Mouse (Mus musculus) thymus, postnatal 25 days (tissue): ENCODE measurements around the gene Lrrc45.
A peak's percentile ranks its signal among the peaks of the same experiment; 100 is the strongest.

Experiments
- DNase-seq: peaks from one replicate; pipeline ENCODE4 v3.0.0; 2022

Lrrc45 gene

DNA sequence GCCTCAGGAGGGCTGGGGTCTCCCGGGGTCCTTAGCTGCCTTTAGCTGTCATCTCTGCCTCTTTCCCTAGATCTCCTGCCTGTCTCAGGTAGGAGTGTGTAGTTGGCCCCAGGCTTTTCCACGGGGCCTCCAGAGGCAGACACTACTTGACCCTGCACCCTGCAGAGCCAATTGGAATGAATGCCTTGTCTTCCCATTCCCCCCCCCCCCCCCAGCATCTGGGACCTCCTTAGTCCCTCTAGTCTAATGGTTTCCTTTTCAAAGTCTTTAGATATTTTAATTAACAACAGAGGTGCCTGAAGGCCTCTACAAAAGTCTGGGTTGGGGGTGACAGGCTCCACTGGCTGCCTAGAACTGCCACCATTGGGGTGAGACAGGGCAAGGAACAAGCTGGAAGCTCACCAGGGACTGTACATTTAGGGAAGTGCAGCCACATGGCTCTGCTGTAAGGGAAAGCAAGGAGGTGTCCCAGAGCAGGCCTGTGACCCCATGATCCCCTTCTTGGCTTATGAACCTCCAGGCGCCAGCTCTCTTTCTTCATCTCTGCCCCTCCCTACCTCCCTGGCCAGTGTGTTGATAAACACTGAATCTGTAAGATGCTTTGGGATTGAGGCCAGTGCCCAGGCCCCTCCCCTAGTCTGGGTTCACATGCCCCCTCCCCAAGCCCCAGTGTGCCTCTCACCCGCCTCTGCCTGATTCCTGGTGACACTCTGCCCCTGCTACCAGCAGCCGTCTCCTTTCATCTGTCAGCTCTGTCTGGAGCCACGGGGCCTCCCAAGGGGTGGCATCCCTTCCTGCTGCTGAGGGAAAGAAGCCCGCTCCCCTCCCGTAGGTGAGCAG, 9.0 kb upstream of the Lrrc45 start:
- no peak for DNase-seq

DNA sequence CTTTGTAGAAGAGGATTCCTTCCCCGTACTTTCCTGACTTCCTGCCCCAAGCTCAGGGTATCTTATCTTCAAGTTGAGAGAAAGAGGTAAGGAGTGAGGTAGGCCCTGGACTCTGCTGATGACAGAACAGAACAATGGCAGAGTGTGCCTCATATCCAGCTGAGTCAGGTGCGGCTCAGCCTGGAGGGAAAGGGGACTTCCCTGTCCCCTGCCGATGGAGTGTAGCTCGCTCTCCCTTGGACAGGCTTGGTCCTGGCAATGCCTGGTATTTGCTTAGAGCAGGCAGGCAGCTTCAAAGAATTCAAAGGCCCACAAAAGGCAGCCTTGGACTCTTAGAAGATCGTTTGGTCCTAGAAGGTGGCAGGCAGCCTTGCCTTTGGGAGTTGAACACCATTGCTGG, 7.6 kb upstream of the Lrrc45 start:
- no peak for DNase-seq

DNA sequence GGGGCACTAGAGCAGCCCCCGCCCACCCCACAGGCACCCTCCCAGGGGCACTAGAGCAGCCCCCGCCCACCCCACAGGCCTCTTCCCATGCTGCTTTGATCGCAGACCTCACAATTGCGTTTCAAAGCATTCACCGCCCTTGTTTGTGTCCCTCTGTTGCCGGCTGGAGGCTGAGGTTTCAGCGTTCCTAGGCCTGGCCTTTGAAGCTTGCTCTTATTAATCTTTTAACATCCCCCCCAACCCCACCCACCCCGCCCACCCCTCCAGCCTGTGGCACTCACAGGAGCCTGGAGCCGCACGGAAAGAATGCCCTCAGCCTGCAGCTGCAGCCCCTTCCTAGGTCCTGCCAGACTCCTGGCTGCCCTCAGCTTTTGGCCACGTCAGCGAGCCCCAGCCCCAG, 6.5 kb upstream of the Lrrc45 start:
- no peak for DNase-seq

DNA sequence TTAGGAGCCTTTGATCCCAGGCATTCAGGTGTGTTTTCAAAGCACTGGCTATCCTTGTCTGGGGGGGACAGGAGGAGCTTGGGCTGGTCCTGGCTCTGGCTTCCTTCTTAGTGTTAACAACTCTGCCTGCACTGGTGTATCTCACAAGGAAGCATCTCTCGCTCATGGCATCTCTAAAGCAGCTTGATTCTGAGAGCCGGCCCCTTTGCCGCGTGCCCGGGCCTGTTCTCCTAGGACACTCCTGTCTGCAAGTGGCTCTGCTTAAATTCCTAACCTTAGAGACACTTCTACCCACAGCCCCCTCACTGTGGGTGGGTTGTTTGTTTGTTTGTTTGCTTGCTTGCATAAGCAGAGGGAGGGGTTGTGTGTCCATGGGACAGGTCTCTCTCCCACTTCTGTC, 5.8 kb upstream of the Lrrc45 start:
- no peak for DNase-seq

DNA sequence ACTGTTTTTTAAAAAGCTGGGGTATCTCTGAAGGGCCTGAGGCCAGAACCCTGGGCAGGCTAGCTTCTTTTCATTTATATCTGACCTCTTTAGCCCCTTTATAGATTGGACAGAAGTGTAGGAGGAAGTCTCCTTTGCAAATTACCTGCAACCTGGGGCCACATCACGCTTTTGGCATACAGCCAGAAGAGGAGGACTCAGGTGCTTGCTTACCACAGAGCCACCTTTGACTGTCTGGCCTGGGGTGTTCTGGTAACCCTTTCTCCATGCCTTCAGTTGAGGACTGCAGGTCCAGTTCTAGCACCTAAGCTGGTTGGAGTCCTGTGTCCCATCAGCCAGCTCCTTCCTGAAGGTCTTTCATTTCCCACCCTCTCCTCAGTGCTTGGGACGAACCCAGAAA, 4.2 kb upstream of the Lrrc45 start:
- DNase-seq, result no peak

DNA sequence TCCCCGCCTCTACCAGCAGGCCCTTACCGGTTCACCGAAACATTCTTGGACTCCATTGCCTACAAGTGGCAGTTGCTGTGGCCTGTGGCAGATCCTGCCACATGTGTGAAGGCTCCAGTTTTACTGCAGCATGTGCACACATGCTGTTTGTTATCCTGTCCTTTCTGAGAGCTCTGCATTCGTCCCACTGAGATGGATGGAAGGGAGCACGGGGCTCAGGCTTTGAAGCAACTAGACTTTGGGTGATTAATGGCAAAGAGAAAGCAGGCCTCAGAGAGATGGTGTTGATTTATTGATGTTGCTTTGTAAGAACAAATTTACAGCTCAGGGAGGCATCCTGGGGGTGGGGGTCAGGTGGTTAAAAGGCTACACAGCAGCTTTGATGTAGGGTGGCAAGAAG, 3.1 kb upstream of the Lrrc45 start:
- DNase-seq, result no peak

DNA sequence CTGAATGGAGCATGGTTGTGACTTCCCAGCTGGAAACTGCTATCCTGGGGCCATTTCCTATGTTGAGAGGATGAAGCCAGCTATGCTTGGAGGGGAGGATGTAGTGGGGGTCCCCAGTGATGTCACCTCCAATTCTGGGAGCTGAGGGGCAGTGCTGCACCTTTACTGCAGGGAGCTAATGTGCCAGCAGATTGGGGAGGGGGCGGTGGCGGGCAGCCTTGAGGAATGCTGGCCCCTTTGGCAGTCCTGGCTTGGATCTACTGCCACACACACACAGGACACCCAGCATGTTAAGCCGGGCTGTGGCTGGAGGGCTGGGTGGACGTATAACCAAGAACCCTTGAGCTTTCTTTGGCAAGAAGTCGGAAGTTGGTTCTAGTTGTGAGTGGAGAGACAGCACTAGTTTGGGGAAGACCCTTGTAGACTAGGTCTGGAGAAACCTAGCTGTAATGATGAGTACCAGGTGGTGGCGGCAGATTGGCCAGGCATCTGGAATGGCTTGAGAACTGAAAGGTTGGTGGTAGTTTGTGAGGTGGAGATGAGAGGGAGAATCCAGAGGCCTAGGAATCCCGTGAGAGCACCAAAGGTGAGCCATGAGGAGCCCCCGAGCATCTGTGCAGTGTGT, 1.6 kb upstream of the Lrrc45 start:
- DNase-seq, result no peak

DNA sequence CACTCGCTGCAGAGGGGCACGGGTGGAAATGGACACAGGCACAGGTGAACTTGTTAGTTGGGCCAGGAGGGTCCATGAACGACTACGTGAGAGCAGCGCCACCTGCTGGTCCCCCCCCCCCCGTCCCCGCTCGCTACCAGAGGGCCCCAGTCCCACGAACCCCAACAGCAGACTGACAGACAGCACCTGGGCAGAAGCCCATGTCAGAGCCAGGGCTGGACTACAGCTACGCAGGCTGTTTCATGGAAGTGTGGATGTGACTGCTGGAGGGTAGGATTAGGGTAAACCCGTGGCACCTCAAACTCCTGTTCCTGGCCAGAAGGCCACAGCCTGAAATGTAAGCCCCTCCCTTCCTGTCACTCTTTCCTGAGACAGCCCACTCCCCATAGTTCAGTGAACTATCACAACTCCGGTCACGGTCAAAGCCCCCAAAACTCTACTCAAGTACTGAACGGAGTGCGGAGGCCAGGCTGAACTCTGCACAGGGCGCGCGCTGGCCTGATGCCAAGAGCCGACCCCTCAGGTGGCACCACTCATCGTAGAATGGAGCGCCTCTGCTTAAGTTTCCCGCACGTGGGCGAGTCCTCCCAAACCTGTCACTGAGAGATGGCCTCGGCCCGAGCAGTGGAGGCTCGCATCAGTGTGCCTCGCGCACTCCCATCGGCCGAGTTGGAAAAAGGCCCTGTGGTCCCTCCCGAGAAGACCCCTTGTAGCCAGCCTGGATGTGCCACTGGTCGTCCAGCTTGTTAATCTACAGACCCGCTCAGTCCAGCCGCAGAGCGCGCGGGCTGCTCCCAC, 755 bp upstream of the Lrrc45 start:
- DNase-seq, result peak; percentile 66

DNA sequence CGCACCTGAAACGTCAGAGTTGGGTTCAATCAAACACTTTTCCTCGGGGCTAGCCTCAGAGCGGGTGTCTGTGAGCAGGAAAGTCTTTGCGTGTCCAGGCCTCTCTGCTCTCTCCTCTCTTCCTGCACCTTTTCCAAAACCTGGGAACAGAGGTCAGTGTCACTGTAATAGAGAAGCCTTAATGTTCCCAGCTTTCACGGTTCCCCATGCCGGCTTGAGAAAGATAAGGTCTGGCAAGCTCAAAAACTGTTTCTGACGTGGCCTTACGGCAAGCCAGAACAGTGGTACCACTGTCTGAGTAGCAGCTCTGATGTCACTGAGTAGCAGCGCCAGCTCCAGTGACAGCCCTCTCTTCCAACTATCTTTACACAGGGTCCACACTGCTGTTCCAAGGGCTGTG, 821 bp downstream of the Lrrc45 start:
- no peak for DNase-seq

DNA sequence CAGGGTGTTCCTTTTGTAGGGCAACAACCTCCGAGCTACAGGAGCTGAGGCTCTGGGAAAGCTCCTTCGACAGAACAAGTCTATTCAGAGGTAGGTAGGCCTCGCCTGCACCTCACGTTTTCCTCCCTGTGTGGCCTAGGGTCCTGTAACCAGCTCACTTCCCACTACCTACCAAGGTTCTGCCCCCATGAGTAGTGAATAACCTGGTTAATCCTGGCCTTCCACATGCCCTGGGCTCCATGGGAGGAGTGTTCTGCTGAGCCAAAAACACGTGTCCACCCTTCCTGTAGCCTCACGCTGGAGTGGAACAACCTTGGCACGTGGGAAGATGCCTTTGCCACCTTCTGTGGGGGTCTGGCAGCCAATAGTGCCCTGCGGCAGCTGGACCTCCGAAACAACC, 1.4 kb downstream of the Lrrc45 start:
- DNase-seq, result no peak

DNA sequence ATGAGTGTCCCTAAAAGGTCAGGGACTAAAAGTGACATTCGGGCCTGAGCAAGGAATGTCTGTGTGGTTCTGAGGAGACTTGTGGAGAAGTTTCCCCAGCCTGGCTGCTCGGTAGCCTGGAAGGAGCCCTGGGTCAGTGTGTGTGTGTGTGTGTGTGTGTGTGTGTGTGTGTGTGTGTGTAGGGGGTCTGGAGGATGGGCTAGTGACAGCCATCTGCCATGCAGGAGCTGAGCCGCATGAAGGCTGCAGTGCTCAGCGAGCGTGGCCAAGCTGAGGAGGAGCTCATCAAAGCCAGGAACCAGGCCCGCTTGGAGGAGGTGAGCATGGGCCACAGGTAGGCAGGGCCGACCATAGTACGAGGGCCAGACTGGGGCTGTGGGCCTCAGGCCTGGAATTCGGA, 5.5 kb downstream of the Lrrc45 start:
- DNase-seq, result no peak

DNA sequence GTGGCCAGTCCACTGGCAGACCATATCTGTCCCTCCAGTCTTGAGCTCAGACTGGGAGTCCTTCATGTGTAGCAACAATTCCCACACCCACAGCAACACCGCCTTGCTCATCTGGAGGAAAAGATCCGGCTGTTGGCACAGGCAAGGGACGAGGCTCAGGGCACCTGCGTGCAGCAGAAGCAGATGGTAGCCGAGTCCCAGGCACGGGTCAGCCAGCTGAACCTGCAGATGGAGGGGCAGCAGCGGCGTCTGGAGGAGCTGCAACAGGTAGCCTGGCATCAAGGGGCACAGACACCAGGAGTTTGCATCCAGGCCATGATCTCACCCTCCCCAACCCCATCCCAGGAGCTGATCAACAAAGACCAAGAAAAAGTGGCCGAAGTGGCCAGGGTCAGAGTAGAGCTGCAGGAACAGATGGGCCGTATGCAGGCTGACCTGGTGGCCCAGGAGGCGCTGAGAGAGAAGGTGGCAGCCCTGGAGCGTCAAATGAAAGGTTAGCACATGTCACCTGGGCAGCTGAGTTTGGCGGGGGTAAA, 6.2 kb downstream of the Lrrc45 start:
- DNase-seq, result no peak

DNA sequence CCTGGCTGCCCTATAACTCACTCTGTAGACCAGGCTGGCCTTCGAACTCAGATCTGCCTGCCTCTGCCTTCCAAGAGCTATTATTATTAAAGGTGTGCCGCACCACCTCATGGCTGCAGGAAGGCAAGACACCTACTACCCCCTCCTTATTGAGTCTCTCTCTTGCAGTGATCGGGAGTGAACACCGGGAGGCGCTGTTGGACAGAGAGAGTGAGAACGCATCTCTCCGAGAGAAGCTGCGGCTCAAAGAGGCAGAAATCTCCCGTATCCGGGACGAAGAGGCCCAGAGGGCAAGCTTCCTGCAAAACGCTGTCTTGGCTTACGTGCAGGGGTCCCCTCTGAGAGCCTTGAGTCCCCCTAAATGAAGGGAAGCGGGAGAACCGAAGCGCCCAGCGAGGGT, 6.7 kb downstream of the Lrrc45 start:
- peak; percentile 92 for DNase-seq

DNA sequence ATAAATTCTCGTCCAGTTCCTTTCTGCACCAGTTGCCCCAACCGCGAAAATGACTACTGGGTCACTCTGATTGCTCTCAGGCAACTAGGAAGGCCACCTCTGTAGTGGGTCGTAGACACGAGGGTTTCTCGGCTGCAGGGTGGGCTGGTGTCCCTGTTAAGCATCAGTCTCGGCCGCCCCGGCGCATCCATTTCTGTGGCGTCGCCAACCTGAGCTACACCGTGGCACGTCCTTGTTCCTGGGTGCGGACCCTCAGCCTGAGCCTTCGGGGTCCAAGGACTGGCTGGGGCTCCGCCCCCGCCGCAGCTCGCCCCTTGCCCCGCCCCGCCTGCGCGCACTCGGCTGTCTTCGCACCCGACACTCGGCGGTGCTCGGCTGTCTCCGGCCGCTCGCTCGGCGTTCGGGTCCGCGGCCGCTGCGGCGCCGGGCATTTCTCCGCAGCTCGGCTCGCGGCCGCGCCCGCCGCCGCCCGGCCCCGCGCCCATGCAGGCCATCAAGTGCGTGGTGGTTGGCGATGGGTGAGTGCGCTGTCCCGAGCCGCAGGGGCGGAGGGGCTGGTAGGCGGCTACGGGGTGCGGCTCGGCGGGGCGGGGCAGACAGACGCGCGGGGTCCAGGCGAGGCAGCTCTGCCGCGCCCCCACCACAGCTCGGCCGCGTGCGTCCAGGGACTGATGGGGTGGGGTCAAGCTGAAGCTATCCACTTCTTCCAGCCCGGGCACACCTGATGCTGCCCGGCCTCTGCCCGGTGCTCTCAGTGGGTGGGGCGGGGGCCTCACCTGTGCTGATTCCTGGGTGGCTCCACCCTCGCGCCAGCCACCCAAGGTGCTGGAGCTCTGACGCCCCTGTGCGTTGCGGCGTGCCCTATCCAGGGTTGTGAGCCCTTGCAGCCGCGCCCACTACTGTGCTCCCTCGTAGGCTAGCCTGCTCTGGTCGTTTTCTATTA, 7.7 kb downstream of the Lrrc45 start, which contains the start of gene Rac3:
Rac3 (plus strand) TSS at position 347 of the 943 bp plus-strand sequence.
- DNase-seq, result peak; percentile 63

DNA sequence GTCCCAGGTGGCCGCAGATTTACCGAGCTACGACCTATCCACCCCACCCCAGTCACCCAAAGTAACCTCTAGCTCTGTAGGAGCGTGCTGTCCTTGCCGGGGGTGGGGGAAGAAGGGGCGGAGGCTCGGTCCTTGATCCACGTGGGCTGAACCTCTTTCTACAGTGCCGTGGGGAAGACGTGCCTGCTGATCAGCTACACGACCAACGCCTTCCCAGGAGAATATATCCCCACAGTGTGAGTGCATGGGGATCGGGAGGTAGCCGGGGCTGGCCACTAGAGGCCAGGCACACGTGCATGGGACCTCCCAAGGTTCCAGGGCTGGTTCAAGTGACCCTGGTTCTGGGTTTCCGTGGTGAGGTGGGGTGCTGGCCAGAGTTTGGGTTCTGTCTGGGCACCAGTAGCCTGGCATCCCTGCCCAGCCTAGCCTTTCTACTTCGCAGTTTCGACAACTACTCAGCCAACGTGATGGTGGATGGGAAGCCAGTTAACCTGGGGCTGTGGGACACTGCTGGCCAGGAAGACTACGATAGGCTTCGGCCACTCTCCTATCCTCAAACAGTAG, 8.4 kb downstream of the Lrrc45 start:
- DNase-seq, result no peak

DNA sequence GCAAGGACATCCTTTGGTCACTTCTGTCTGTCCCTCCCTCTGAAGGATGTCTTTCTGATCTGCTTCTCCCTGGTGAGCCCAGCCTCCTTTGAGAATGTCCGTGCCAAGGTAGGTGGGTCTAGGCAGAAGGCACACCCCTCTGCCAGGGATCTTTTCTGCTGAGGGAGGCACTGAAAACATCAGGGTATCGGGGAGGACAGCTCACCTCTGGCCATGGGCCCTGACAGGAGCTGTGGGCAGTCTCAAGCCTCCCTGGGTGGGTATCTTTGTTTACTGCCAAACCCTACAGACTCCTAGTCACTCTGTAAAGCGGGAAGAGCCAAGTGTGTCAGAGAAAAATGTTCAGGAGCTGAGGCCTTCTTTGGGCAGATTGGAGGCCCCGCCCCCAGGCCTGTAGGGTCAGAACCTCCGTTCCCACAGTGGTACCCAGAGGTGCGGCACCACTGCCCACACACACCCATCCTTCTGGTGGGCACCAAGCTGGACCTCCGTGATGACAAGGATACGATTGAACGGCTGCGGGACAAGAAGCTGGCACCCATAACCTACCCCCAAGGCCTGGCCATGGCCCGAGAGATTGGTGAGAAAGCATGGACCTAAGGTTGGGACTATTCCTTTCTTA, 9.1 kb downstream of the Lrrc45 start:
- no peak for DNase-seq

DNA sequence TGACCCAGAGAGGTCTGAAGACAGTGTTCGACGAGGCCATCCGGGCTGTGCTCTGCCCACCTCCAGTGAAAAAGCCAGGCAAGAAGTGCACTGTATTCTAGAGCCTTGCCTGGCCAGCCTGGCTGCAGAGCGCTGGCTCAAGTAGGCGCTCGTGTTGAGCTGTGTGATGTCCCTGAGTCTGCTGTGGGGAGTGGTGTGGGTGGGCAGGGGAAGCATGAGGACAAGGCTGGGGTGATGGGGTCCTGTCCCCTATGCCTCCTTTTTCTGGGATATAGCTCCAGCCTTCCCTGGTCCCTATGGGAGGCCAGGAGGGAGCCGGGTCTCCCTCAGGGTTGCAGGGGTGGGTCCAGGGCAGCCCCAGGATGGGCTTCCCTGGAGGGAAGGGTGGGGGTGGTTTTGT, 9.8 kb downstream of the Lrrc45 start:
- no peak for DNase-seq

DNA sequence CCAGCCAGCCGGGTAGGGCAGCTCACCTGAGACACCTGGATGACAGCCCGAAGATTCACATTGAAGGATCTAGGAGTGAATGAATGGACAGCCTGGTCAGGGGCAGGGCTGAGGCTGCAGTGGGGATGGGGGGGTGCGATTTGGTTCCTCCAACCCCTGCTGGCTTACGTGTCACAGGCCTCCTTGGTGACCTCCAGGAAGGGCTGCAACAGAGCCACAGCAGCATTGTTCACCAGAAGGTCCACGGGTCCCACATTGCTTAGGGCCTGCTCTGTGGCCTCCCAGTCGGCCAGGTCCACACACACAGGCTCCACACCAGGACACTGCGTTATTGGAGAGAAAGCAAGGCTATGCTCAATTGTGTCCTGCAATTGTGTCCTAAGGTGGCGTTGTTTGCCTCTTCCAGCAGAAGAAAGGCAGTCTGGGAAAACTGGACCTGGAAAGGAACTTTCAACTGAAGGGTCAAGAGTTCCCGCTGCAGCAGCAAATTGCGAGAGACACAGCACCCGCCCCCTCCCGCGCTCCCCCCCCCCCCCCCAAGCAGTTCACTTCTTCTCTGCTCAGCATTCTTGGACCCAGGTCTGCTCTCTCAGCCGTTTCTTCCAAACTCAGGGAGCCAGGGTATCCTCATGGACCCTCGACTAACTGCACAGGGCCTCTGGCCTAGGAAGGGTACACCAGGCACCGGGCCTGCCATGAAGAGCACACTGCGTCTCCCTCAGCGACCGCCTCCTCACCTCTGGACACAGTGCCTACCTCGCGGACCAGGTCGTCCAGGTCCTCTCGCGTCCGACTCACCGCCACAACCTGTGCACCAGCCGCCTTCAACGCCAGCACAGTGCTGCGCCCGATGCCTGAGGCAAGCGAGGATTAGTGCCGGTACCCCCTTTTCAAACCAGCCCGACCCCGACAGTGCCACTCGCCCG, 12.8 kb downstream of the Lrrc45 start:
- DNase-seq, result no peak

DNA sequence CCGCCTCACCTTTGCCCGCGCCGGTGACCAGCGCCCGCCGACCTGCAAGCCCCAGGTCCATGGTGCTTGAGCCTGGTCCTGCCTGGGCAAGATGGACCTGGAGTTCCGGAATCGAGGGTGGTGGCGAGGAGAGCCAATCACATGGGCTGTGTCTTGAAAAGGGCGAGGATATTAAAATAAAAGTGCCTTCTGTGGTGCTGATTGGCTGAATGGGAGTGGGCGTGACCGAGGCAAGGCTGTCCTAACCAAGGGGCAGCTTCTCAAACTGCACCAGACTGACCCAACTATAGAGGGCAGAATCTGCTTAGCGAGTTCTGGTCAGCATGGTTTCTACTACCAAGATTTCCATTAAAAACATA, 13.4 kb downstream of the Lrrc45 start, which contains the start of gene Dcxr:
Dcxr (minus strand) TSS at position 113 of the 359 bp plus-strand sequence.
- DNase-seq, result peak; percentile 24

DNA sequence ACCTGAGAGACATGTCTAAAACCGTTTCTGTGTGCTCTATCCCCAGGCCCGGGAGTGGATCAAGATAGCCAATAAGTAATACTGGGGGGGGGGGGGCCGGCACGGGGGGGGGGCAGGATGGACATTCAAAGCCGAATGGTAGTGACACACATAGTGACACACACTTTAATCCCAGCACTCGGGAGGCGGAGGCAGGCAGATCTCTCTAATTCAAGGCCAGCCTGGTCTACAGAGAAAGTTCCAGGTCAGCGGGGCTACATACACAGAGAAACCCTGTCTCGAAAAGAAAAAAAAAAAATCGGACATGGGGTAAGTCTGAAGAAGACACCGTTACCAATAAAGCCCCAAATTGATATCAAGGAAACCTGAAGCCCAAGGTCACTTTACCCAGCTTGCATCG, 13.8 kb downstream of the Lrrc45 start:
- DNase-seq, result no peak
